Mouse (Mus musculus) intestine, embryonic 16.5 days (tissue): ENCODE data around the gene Nt5c2. TPM values are rescaled to one million over a fixed set of nuclear protein-coding genes. Genes with fewer than 3 reads are reported as not detected.
"Not testable (repeated sequence)": the region's sequence is repeated elsewhere in the genome, so short reads cannot be mapped to it uniquely, and the experiment has no call there.

Experiments used
- ATAC-seq: fragments of 200-750 bp; cut with Nextera tagmentation; 2 replicates; pipeline ENCODE4 v1.8.0; 2017; ENCODE audit warnings: moderate TSS enrichment, moderate library complexity
- H3K27ac ChIP-seq: fragments of 300-500 bp; sonication (generic); 2 replicates; pipeline ENCODE4 v1.5.1; 2014; ENCODE audit warnings: mild to moderate bottlenecking, low read length
- H3K27me3 ChIP-seq: fragments of 300-500 bp; sonication (generic); replicated peaks from 2 replicates; pipeline ENCODE4 v1.6.1; 2014; ENCODE audit warnings: low read length, control low read depth, mixed read lengths; ENCODE audit not compliant: control insufficient read depth, insufficient read depth
- H3K36me3 ChIP-seq: fragments of 300-500 bp; sonication (generic); 2 replicates; pipeline ENCODE4 v1.6.1; 2014; ENCODE audit warnings: low read length, control low read depth; ENCODE audit not compliant: control insufficient read depth, insufficient read depth
- H3K4me1 ChIP-seq: fragments of 300-500 bp; sonication (generic); 2 replicates; pipeline ENCODE4 v1.6.1; 2014; ENCODE audit warnings: low read length, control low read depth, mixed read lengths; ENCODE audit not compliant: control insufficient read depth, insufficient read depth
- H3K4me2 ChIP-seq: fragments of 300-500 bp; sonication (generic); 2 replicates; pipeline ENCODE4 v1.6.1; 2014; ENCODE audit warnings: low read depth, low read length, control low read depth
- H3K4me3 ChIP-seq: fragments of 300-500 bp; sonication (generic); 2 replicates; pipeline ENCODE4 v1.5.1; 2014; ENCODE audit warnings: mild to moderate bottlenecking, low read length
- H3K9ac ChIP-seq: fragments of 300-500 bp; sonication (generic); 2 replicates; pipeline ENCODE4 v1.6.1; 2014; ENCODE audit warnings: low read depth, low read length
- H3K9me3 ChIP-seq: fragments of 300-500 bp; sonication (generic); 2 replicates; pipeline ENCODE4 v1.6.1; 2016; ENCODE audit warnings: low read length, control low read depth; ENCODE audit not compliant: control insufficient read depth
- WGBS: fragments of 180-500 bp; shearing (Covaris S2); extraction: QIAGEN DNeasy Blood & Tissue Kit; methylation state at CpG from one replicate; pipeline ENCODE4 v1.1.7; 2014; 5-methylcytosine and 5-hydroxymethylcytosine counted together
- polyA plus RNA-seq: library from polyadenylated mRNA; unstranded; fragments of >200 nt; fragmentation: Nextera tagmentation; extraction: Ambion mirVana; gene quantifications from 2 replicates; pipeline ENCODE4 v1.2.1, GENCODE M21; 2015

The Nt5c2 gene
- polyA plus RNA-seq, 1 experiment from 2014 or later: 45.3 TPM

DNA sequence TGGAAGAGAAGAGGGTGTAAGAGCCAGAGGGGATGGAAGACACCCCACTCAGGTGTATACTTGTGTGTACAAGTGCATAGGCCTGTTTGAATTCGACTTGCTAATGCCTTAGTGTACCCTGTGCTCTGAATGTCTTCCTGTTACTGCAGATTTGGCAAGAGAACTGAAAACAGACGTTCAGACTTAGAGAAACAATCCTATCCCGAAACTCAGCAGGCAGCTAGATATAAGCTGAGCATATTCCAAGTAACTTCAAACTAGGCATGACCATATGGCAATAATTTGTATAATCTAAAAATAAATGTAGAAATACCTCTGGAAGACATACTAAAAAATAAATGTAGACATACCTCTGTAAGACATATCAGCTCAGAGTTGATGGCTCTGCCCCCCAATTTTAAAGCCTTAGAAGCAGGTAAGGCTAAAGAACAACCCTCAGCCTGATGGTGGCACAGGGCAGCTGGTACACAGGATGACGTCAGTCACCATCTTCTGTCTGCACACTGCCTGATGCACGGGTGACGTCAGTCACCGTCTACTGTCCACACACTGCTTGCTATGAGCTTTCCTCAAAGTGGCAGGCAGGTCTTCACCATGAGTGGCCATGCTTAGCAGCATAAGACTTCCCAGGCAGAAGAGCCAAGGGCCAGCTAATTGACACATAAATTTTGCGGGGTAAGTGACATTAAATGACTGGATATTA is 16.6 kb downstream of the Nt5c2 start:
- no peaks in the 10 kb centered on the region for H3K36me3 ChIP-seq

DNA sequence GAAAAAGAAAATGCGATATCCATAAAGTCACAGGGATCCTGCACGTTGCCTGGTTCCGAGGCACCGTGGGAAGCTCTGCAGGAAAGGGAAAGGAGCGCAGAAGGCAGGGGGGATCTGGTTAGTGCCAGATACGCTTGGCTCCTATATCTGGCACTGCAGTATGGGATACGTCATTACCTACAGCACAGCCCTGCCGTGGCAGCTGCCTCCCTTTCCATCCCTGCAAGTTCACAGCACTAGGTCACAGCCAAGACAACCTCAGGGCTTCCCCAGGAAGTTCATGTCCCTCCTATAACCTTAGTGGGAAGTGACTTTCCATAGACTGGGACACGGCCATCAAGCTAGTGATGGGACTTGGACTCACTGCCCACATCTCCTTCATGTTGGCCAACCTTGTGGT is 18.9 kb downstream of the Nt5c2 start:
- Histone ChIP-seq H3K27ac (no peak overlapping the region), H3K27me3 (no peaks in the 10 kb centered on the region), H3K9me3 (no peaks in the 10 kb centered on the region), H3K4me3 (no peak overlapping the region), H3K4me1 (no peaks in the 10 kb centered on the region), H3K36me3 (no peaks in the 10 kb centered on the region), H3K9ac (no peak overlapping the region), H3K4me2 (no peak overlapping the region)
- no peak for ATAC-seq
- WGBS: 72% methylated on average over 9 of the region's 9 CpGs

More for the DNA sequence above, 16.6 kb downstream of the Nt5c2 start:
- Histone ChIP-seq H3K9ac (no peak overlapping the region), H3K27me3 (no peaks in the 10 kb centered on the region), H3K4me3 (no peak overlapping the region), H3K27ac (no peak overlapping the region), H3K4me1 (no peaks in the 10 kb centered on the region), H3K9me3 (no peaks in the 10 kb centered on the region), H3K4me2 (no peak overlapping the region)
- ATAC-seq: no peak
- 77% methylated on average over 8 of the region's 8 CpGs for WGBS

DNA sequence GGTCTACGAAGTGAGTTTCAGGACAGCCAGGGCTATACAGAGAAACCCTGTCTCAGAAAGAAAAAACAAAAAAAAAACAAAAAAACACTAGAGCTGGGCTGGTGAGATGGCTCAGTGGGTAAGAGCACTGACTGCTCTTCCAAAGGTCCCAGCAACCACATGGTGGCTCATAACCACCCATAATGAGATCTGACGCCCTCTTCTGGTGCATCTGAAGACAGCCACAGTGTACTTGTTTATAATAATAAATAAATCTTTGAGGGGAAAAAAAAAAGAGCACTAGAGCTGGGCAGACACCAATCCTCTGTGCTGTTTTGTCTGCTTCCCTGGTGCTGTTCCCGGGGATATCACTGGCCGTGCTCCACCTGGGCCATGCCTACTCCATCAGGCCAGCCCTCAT is 22.6 kb downstream of the Nt5c2 start:
- WGBS: 75% methylated on average over 4 of the region's 4 CpGs
- not testable (repeated sequence) for H3K4me3 ChIP-seq, H3K4me2 ChIP-seq, H3K9ac ChIP-seq, H3K36me3 ChIP-seq, H3K9me3 ChIP-seq, H3K27ac ChIP-seq, H3K4me1 ChIP-seq, H3K27me3 ChIP-seq, ATAC-seq

DNA sequence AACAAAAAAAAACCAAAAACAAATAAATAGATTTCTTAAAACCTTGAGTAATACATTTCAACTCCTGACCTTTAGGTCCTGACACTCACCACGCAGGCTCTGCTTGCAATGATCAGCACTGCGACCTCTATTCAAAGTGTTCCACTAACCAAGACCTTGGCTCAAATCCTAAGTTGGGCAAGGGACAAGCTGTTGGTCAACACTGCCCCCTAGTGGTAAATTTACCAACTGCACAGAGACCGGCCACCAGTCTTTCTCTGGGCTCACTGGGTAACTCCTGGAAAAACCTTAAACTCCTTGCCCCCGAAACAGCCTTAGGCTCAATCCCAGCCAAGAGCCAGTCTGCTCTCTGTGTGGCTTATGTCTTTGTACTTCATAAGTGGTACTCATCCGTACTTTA is 23.8 kb downstream of the Nt5c2 start:
- Histone ChIP-seq H3K9ac (no peak overlapping the region), H3K4me1 (peaks cover 8% of the 10 kb centered on the region), H3K9me3 (no peaks in the 10 kb centered on the region), H3K36me3 (no peaks in the 10 kb centered on the region), H3K27ac (no peak overlapping the region), H3K4me2 (no peak overlapping the region), H3K4me3 (no peak overlapping the region), H3K27me3 (no peaks in the 10 kb centered on the region)
- ATAC-seq: peak; percentile 29; the same call in 1 of the 2 replicates
- 11% methylated on average over 5 of the region's 5 CpGs for WGBS

DNA sequence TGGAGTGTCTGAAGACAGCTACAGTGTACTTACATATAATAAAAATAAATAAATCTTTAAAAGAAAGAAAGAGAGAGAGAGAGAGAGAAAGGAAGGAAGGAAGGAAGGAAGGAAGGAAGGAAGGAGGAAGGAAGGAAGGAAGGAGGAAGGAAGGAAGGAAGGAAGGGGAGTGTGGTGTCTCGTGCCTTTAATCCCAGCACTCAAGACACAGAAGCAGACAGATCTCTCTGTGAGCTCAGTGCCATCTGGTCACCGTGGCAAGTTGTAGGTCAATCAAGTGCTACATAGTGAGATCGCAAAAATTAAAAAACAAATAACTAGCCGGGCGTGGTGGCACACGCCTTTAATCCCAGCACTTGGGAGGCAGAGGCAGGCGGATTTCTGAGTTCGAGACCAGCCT is 24.3 kb downstream of the Nt5c2 start:
- not testable (repeated sequence) for H3K27ac ChIP-seq, H3K4me1 ChIP-seq, H3K4me3 ChIP-seq, H3K27me3 ChIP-seq, H3K9me3 ChIP-seq, H3K9ac ChIP-seq, H3K36me3 ChIP-seq, ATAC-seq, H3K4me2 ChIP-seq
- 72% methylated on average over 8 of the region's 8 CpGs for WGBS

DNA sequence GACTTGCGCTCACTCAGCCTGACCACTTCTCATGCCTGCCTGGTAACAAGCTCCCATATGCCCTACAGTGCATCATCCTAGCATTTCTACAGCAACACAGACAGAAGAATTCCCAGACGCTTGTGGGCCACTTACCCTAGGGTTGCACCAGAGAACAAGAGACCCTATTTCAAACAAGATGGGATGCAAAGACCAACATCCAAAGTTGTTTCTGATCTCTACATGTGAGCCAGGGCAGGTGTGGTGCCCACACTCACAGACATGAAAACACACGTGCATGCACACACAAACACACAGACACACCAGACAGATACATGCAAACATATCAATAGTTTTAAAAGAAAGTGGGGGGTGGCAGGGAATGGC is 24.8 kb downstream of the Nt5c2 start:
- Histone ChIP-seq H3K27ac (no peak overlapping the region), H3K4me2 (no peak overlapping the region), H3K27me3 (no peaks in the 10 kb centered on the region), H3K4me1 (peaks cover 8% of the 10 kb centered on the region), H3K36me3 (no peaks in the 10 kb centered on the region), H3K9me3 (no peaks in the 10 kb centered on the region), H3K9ac (no peak overlapping the region), H3K4me3 (no peak overlapping the region)
- WGBS: 86% methylated on average over 3 of the region's 3 CpGs
- 0 out of 2 replicates have a peak, but pooled peaks have one; percentile 4 for ATAC-seq

DNA sequence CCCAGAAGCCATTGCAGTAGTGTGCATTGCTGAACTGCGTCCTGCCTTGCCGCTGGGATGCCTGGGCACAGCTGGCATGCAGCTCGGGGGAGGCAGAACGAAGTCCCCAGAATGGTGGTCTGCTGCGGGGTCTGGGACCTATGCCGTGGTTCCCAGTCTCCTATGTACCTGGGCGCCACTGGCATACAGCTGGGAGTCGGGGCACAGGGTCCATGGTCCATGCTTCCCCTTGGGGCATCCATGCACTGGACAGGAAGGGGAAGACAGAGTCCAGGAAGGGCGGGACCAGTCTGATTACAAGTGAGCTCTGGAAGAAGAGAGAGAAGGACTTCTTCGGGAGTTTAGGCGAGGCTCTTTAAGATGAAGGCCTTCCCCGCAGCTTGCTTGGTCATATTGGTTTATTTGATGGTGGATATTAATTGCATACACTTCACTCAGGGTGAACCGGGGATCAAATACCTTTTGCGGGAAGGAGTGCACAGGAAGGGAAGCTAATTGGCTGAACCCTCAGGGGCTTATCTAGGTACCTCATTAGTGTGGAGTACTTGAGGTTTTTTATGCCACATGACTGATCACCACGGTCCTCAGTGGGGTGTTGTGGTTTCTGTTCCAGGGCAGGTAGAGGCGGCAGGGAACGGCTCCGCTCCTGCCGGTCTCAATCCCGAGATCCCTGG is 25.3 kb downstream of the Nt5c2 start:
- H3K9ac ChIP-seq: no peak overlapping the region
- no peaks in the 10 kb centered on the region for H3K9me3 ChIP-seq
- H3K36me3 ChIP-seq: no peaks in the 10 kb centered on the region
- WGBS: 72% methylated on average over 20 of the region's 20 CpGs
- H3K4me2 ChIP-seq: no peak overlapping the region
- ATAC-seq: peak; percentile 49; the same call in 1 of the 2 replicates
- no peak overlapping the region for H3K27ac ChIP-seq
- H3K4me1 ChIP-seq: peaks cover 8% of the 10 kb centered on the region
- H3K27me3 ChIP-seq: no peaks in the 10 kb centered on the region
- no peak overlapping the region for H3K4me3 ChIP-seq

DNA sequence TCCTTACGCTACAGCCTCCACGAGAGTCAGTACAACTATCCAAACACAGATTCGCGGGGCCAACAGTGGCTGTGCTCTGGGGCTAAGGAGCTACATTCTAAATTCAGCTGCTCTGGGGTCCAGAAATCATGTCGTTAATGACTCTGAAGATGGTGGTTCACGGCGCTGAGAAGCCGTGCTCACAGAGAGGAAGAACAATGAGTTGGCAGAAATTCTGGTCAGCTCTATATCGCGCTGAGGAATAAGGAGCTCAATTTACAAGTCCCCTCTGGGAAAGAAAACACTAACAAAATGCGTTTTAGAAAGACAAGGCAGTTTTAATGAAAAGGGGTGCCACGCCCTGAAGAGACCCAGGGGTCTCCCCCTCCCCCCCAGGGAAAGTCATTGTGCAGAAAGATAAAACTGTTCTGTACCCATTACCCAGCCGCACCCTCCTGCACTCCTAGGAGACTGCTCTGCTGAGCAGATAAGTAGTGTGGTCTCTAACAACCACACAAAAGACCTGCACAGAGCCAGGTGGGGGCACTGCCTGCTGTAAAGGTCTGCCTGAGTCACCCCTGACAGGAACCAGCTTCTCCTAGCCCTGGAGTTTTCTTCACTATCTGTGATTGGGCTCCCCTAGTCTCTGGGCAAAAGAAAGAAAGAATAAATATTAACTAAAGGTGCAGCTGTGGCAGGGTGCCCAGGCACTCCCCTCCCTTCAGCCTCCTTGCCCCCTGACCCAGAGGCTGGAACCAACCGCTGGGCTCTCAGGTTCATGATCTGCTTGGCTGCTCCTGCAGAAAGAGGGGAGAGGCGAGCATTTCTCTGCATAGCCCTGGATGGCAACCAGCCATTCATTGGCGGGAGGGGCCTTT is 26.5 kb downstream of the Nt5c2 start:
- Histone ChIP-seq H3K4me3 (no peak overlapping the region), H3K27me3 (no peaks in the 10 kb centered on the region), H3K4me1 (peaks cover 12% of the 10 kb centered on the region), H3K27ac (peak overlapping the region; percentile 49), H3K36me3 (no peaks in the 10 kb centered on the region), H3K9me3 (no peaks in the 10 kb centered on the region), H3K9ac (no peak overlapping the region; the same call in 1 of the 2 replicates), H3K4me2 (no peak overlapping the region)
- peak; percentile 80 for ATAC-seq
- 47% methylated on average over 16 of the region's 16 CpGs for WGBS

DNA sequence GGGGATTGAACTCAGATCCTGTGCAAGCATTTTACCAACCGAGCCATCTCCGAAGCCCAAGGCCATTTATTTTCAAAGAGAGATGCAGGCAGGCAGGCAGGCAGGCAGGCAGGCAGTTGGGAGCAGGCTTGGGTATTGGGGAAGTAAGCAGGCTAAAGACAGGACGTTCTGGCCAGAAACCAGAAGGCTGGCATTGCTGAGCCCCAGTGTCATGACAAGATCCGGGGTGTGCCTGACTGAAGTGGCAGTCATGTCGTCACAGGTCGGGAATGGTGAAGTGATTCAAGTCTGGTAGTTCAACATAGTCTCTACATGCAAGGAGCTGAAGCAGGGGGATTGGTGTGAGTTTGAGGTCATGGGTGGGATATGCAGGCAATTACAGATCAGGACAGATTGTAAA is 27.3 kb downstream of the Nt5c2 start:
- Histone ChIP-seq H3K27me3 (no peaks in the 10 kb centered on the region), H3K27ac (no peak overlapping the region), H3K36me3 (no peaks in the 10 kb centered on the region), H3K9ac (no peak overlapping the region), H3K9me3 (no peaks in the 10 kb centered on the region), H3K4me1 (peaks cover 15% of the 10 kb centered on the region), H3K4me3 (no peak overlapping the region), H3K4me2 (no peak overlapping the region)
- no peak for ATAC-seq
- WGBS: 81% methylated on average over 6 of the region's 6 CpGs
